ENCODE assay signal across 8 mouse cellular contexts in genomic region chr10:117746297-117746883, GRCm38 (mm10). TPM values are rescaled to one million over a fixed set of nuclear protein-coding genes. Genes with fewer than 3 reads are reported as not detected.
A peak's percentile ranks its signal among the peaks of the same experiment; 100 is the strongest.
DNase-seq lines count a peak whose midpoint lies in the region; ATAC-seq lines count a peak whose summit lies in the region.

Gene Slc35e3 (minus strand): TSS chr10:117746365.

- 0 out of 2 replicates have a peak, but pooled peaks cover 7% of the 10 kb centered on the region for H3K4me1 ChIP-seq in intestine, embryonic 15.5 days (replicated peaks)

- peak within 1 kb of the TSS; percentile 87 for H3K4me2 ChIP-seq in intestine, embryonic 15.5 days (replicated peaks)

- no peaks in the 10 kb centered on the region for H3K9me3 ChIP-seq in intestine, embryonic 15.5 days

- H3K27me3 ChIP-seq in intestine, embryonic 15.5 days (replicated peaks): no peaks in the 10 kb centered on the region

- ATAC-seq in intestine, embryonic 15.5 days: peak; percentile 97
- peak; percentile 88 for ATAC-seq in megakaryocyte-erythroid progenitor cell, adult 5-6 weeks (replicated peaks; ENCODE audit: low FRiP score, low TSS enrichment, poor library complexity, severe bottlenecking)

- peak within 1 kb of the TSS; percentile 58 for H3K9ac ChIP-seq in intestine, embryonic 15.5 days

- DNase-seq in adrenal gland, adult 8-10 months: peak; percentile 92
- peak; percentile 87 for DNase-seq in embryo, embryonic 11.5 days (ENCODE audit: low read depth, low spot score)
- DNase-seq in gastrocnemius, postnatal 36 days: peak; percentile 91 to 96
- DNase-seq in left cerebral cortex, postnatal 14 days (ENCODE audit: low spot score in 2 of 2): peak; percentile 93 to 94
- DNase-seq in right cerebral cortex, postnatal 14 days: peak; percentile 96
- peak; percentile 98 for DNase-seq in urinary bladder, postnatal 25 days (ENCODE audit: low spot score)

- H3K36me3 ChIP-seq in intestine, embryonic 15.5 days: peaks cover 20% of the 10 kb centered on the region

- H3K4me3 ChIP-seq in intestine, embryonic 15.5 days (replicated peaks): peak within 1 kb of the TSS; percentile 51

- intact Hi-C loops in gastrocnemius, postnatal 36 days (cut with DNase I): no loop called here
- intact Hi-C loops in left cerebral cortex, postnatal 14 days (cut with DNase I): no loop called here

- 17% methylated on average over 33 of the region's 46 CpGs for WGBS in intestine, embryonic 15.5 days

- H3K27ac ChIP-seq in intestine, embryonic 15.5 days: 0 out of 2 replicates have a peak within 1 kb of the TSS, but pooled peaks have one; percentile 54

RNA-seq across cellular contexts. Expression of gene Slc35e3, which starts in this region (rescaled TPM):
- 10 to 100 TPM; 16.6 to 24.2 (median 20.5) TPM for total RNA-seq in adrenal gland, adult 8-10 months (2022)
- total RNA-seq in gastrocnemius, postnatal 36 days (2021): 1 to 10 TPM; 3.5 to 5.4 TPM
- polyA plus RNA-seq in intestine, embryonic 15.5 days (2015; fragmentation: Nextera tagmentation; extraction: Ambion mirVana): 11.7 and 11.8 TPM in 2 replicates
- 10 to 100 TPM; 28.5 to 31.6 TPM for total RNA-seq in left cerebral cortex, postnatal 14 days (2021)
- 1.3 and 7.2 TPM in 2 replicates for total RNA-seq in megakaryocyte-erythroid progenitor cell, adult 5-6 weeks (2014; fragmentation: Nextera tagmentation)
- total RNA-seq in megakaryocyte-erythroid progenitor cell, adult 5-6 weeks (2017): 5.0 and 5.2 TPM in 2 replicates

Comparison
In these comparisons a context has a peak if more than half of its experiments do, and no peak if none do; other contexts are left out.
1. Peak in every context shown above with its lines: DNase-seq, ATAC-seq, H3K4me3 ChIP-seq and H3K27ac ChIP-seq.